Mouse (Mus musculus) lung, adult 2 months (tissue): ENCODE measurements around the gene Idnk.

Source experiments
- CTCF ChIP-seq: fragments of 200-500 bp; IDR thresholded peaks from 2 replicates; pipeline ENCODE4 v1.5.1; 2011; ENCODE audit warnings: mild to moderate bottlenecking, low read length, control low read depth; ENCODE audit not compliant: insufficient read depth
- POLR2A ChIP-seq: fragments of 200-500 bp; IDR thresholded peaks from 2 replicates; pipeline ENCODE4 v1.6.1; 2011; ENCODE audit warnings: low read depth, mild to moderate bottlenecking, control low read depth, low read length, borderline replicate concordance; ENCODE audit errors: extremely low read depth

GRCm38 (mm10) chr13:58111306-58111705, 46.1 kb upstream of the Idnk start:
- no peak for TF ChIP-seq POLR2A
- no peak for TF ChIP-seq CTCF
